Mouse (Mus musculus): ENCODE results near the gene Slc48a1.

GRCm38 (mm10) chr15:97778311-97779098, at the start of gene Slc48a1:
- no peak for TF ChIP-seq POLR2A (IDR thresholded peaks at IDR 0.05; ENCODE audit: insufficient read length, low read depth)
- no peak for TF ChIP-seq MAX (IDR thresholded peaks at IDR 0.05; ENCODE audit: low read depth)
- TF ChIP-seq CEBPB (IDR thresholded peaks at IDR 0.05; ENCODE audit: insufficient read depth, poor library complexity, severe bottlenecking) = no peak
- no peak for TF ChIP-seq POLR2AphosphoS2 (IDR thresholded peaks at IDR 0.05; ENCODE audit: insufficient read length, low read depth)
- no peak for TF ChIP-seq MYOG (IDR thresholded peaks at IDR 0.05; ENCODE audit: control insufficient read depth in 1 of 3, insufficient read depth in 1 of 3, insufficient read length in 2 of 3, low read depth in 2 of 3)
- TF ChIP-seq REST (IDR thresholded peaks at IDR 0.05; ENCODE audit: insufficient read depth, insufficient read length) = no peak
- no peak for TF ChIP-seq E2F4 (IDR thresholded peaks at IDR 0.05; ENCODE audit: insufficient read depth)
- no peak for TF ChIP-seq USF1 (IDR thresholded peaks at IDR 0.05; ENCODE audit: low read depth)
- TF ChIP-seq SRF (IDR thresholded peaks at IDR 0.05; ENCODE audit: control insufficient read depth, insufficient read length, low read depth) = no peak
- TF ChIP-seq TCF12 (IDR thresholded peaks at IDR 0.05; ENCODE audit: insufficient read depth, poor library complexity, severe bottlenecking) = no peak
- TF ChIP-seq MYOD1 (IDR thresholded peaks at IDR 0.05; ENCODE audit: control insufficient read depth in 1 of 3, insufficient read length in 2 of 3, low read depth in 2 of 3) = no peak
- no peak for TF ChIP-seq TCF3 (IDR thresholded peaks at IDR 0.05; ENCODE audit: insufficient read length, low read depth)

Measured in myocyte (in vitro differentiated cells).